Mouse (Mus musculus): ENCODE results near the gene Tgfb2.

GRCm38 (mm10) chr1:186635045-186635444 lies 70.7 kb downstream of the Tgfb2 start:
- TF ChIP-seq CTCF (conservative IDR thresholded peaks at IDR 0.05; ENCODE audit: low read length): no peak
- TF ChIP-seq POU5F1 (IDR thresholded peaks at IDR 0.05; ENCODE audit: borderline replicate concordance, low read length): no peak
- TF ChIP-seq NANOG (IDR thresholded peaks at IDR 0.05; ENCODE audit: borderline replicate concordance, low read length): no peak
